Mouse (Mus musculus) gastrocnemius, adult 2 months (tissue): ENCODE measurements around the gene Nup88. TPM values are rescaled to one million over a fixed set of nuclear protein-coding genes. Genes with fewer than 3 reads are reported as not detected.

Source experiments
- DNase-seq: peaks from one replicate; pipeline ENCODE4 v3.0.0; 2022
- H3K27ac ChIP-seq: fragments of 200-600 bp; 2 replicates; pipeline ENCODE4 v1.8.1; 2022; ENCODE audit warnings: mild to moderate bottlenecking
- H3K4me3 ChIP-seq: fragments of 200-600 bp; 2 replicates; pipeline ENCODE4 v1.8.1; 2022; ENCODE audit warnings: mild to moderate bottlenecking, moderate library complexity
- CTCF ChIP-seq: fragments of 200-600 bp; IDR thresholded peaks from 2 replicates; pipeline ENCODE4 v1.8.1; 2022; ENCODE audit warnings: antibody characterized with exemption, mild to moderate bottlenecking, moderate library complexity
- intact Hi-C: fragments of 180-260 bp; cut with DNase I; formaldehyde crosslinking; loops from one replicate; pipeline ENCODE4 v1.15.1; 2025
- total RNA-seq, 2 experiments: library from RNA; stranded (reverse); gene quantifications; 2 replicates each; pipeline ENCODE4 v1.2.3; 2021

Nup88 gene
- total RNA-seq, 2 experiments from 2014 or later, result 30.4 to 34.9 TPM

DNA sequence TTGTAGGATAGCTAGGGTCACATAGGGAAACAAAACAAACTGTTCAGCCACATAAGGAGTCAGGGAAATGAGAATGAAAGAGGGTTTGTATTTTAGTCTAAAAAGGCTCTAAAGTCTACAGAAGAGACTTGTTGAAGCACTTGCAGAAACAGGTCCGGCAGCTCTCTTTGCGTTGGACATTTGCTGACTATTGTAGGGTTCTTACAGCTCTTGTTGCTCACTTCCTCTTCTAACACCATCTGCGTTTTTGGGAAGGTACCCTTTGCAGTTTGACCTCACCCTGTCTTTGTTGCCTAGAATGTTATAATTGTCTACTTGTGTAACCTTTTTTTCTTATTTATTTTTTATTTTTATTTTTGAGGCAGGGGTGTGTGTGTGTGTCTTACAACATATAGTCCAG lies 72.1 kb downstream of the Nup88 start:
- Histone ChIP-seq H3K27ac (no peak overlapping the region), H3K4me3 (no peak overlapping the region)
- no peak for DNase-seq
- TF ChIP-seq CTCF, result no peak
- intact Hi-C loops, result no loop called here

Other genes starting within 250 kb of the Nup88 start
- 10 to 100 TPM; 10.7 to 10.8 TPM for gene Zfp3, start 205.8 kb downstream of the Nup88 start, total RNA-seq
- gene Scimp, start 157.4 kb downstream of the Nup88 start, total RNA-seq, result not detected
- 10 to 100 TPM; 37.2 to 37.8 TPM for gene Rabep1, start 125.2 kb downstream of the Nup88 start, total RNA-seq
- gene Rpain, start 240 bp upstream of the Nup88 start, total RNA-seq, result 10 to 100 TPM; 12.2 to 13.9 TPM
- gene C1qbp, start 13.1 kb upstream of the Nup88 start, total RNA-seq, result 100 to 1,000 TPM; 102 to 146 TPM
- 10 to 100 TPM in 1 of 2 experiments, 1 to 10 TPM in 1; 8.4 to 10.3 TPM for gene Dhx33, start 34.5 kb upstream of the Nup88 start, total RNA-seq
- gene Mis12, start 49.6 kb upstream of the Nup88 start, total RNA-seq, result 1 to 10 TPM; 3.1 to 5.0 TPM
- 10 to 100 TPM; 14.8 TPM for gene Derl2, start 49.9 kb upstream of the Nup88 start, total RNA-seq
- gene 6330403K07Rik, start 63.5 kb upstream of the Nup88 start, total RNA-seq, result under 1 TPM in 1 of 2 experiments, not detected in 1; 0.36 TPM
- under 1 TPM; 0.18 to 0.28 TPM for gene Nlrp1a, start 174.7 kb upstream of the Nup88 start, total RNA-seq